Mouse (Mus musculus): ENCODE measurements around the gene Fbxo4.

Fbxo4 gene

GRCm38 (mm10) chr15:3979871-3980270 lies 498 bp upstream of the Fbxo4 start:
- DNase-seq (ENCODE audit: inconsistent ontology term) = no peak

GRCm38 (mm10) chr15:3978279-3978678 lies 1.1 kb downstream of the Fbxo4 start:
- DNase-seq (ENCODE audit: inconsistent ontology term) = no peak

GRCm38 (mm10) chr15:3973300-3973699 lies 6.1 kb downstream of the Fbxo4 start:
- DNase-seq (ENCODE audit: inconsistent ontology term) = no peak

GRCm38 (mm10) chr15:3970193-3970592 lies 9.2 kb downstream of the Fbxo4 start:
- no peak for DNase-seq (ENCODE audit: inconsistent ontology term)

GRCm38 (mm10) chr15:3969743-3970142 lies 9.6 kb downstream of the Fbxo4 start:
- DNase-seq (ENCODE audit: inconsistent ontology term) = no peak

GRCm38 (mm10) chr15:3962251-3962650 lies 17.1 kb downstream of the Fbxo4 start:
- DNase-seq (ENCODE audit: inconsistent ontology term) = peak; percentile 14

- no peak for DNase-seq (ENCODE audit: inconsistent ontology term)
Measured at GRCm38 (mm10) chr15:3960094-3960493, 19.3 kb downstream of the Fbxo4 start.

GRCm38 (mm10) chr15:3957982-3958381 lies 21.4 kb downstream of the Fbxo4 start:
- peak; percentile 25 for DNase-seq (ENCODE audit: inconsistent ontology term)

GRCm38 (mm10) chr15:3954971-3955370 lies 24.4 kb downstream of the Fbxo4 start:
- no peak for DNase-seq (ENCODE audit: inconsistent ontology term)

- no peak for DNase-seq (ENCODE audit: inconsistent ontology term)
Measured at GRCm38 (mm10) chr15:3938132-3938531, 41.2 kb downstream of the Fbxo4 start.

- DNase-seq (ENCODE audit: inconsistent ontology term) = no peak
Measured at GRCm38 (mm10) chr15:3936056-3936455, 43.3 kb downstream of the Fbxo4 start.

- no peak for DNase-seq (ENCODE audit: inconsistent ontology term)
Measured at GRCm38 (mm10) chr15:3933466-3933865, 45.9 kb downstream of the Fbxo4 start.

GRCm38 (mm10) chr15:3931931-3932330 lies 47.4 kb downstream of the Fbxo4 start:
- no peak for DNase-seq (ENCODE audit: inconsistent ontology term)

All from Muller cell, postnatal 12 days (primary cell).